In genomic region chr2:34874816-34875345, GRCm38 (mm10) we compare ENCODE assay signal across 8 mouse cellular contexts. TPM values are rescaled to one million over a fixed set of nuclear protein-coding genes. Genes with fewer than 3 reads are reported as not detected.
DNase-seq lines count a peak whose midpoint lies in the region; ATAC-seq and TF ChIP-seq lines count a peak whose summit lies in the region.

Psmd5 (minus strand) TSS chr2:34874968.

- H3K36me3 ChIP-seq in embryonic facial prominence, embryonic 11.5 days (replicated peaks; ENCODE audit: control insufficient read depth, insufficient read depth, low read depth, low read length), result no peaks in the 10 kb centered on the region
- H3K36me3 ChIP-seq in heart, embryonic 14.5 days (ENCODE audit: control insufficient read depth, insufficient read depth, low read length), result no peaks in the 10 kb centered on the region
- H3K36me3 ChIP-seq in kidney, postnatal 0 days (ENCODE audit: insufficient read depth, low read length), result no peaks in the 10 kb centered on the region
- no peaks in the 10 kb centered on the region for H3K36me3 ChIP-seq in megakaryocyte, embryonic 14.5 days (replicated peaks; ENCODE audit: low read length)

- H3K27me3 ChIP-seq in embryonic facial prominence, embryonic 11.5 days (ENCODE audit: control insufficient read depth, insufficient read depth, low read length), result no peaks in the 10 kb centered on the region
- H3K27me3 ChIP-seq in heart, embryonic 14.5 days (ENCODE audit: control insufficient read depth, insufficient read depth, low read length), result peaks cover 5% of the 10 kb centered on the region; the same call in 1 of the 2 replicates
- no peaks in the 10 kb centered on the region for H3K27me3 ChIP-seq in kidney, postnatal 0 days (ENCODE audit: insufficient read depth, low read length)
- H3K27me3 ChIP-seq in megakaryocyte, embryonic 14.5 days (replicated peaks), result peaks cover 22% of the 10 kb centered on the region

- DNase-seq in left cerebral cortex, adult 18-20 months (ENCODE audit: low spot score in 2 of 2), result no peak
- no peak for DNase-seq in left cerebral cortex, adult 11 months (ENCODE audit: low spot score)
- no peak for DNase-seq in embryonic facial prominence, embryonic 11.5 days (ENCODE audit: low spot score)
- no peak for DNase-seq in kidney, postnatal 0 days (ENCODE audit: low spot score)
- no peak for DNase-seq in ovary, adult 18-20 months (ENCODE audit: low spot score)
- no peak for DNase-seq in testis, postnatal 10 days (ENCODE audit: low spot score)

- H3K4me2 ChIP-seq in embryonic facial prominence, embryonic 11.5 days (ENCODE audit: low read depth, low read length), result no peak within 1 kb of the TSS
- H3K4me2 ChIP-seq in heart, embryonic 14.5 days (ENCODE audit: low read length), result peak within 1 kb of the TSS; percentile 65
- peak within 1 kb of the TSS; percentile 66 for H3K4me2 ChIP-seq in kidney, postnatal 0 days (ENCODE audit: low read length)

- 15% methylated on average over 8 of the region's 8 CpGs for WGBS in embryonic facial prominence, embryonic 11.5 days
- 7% methylated on average over 8 of the region's 8 CpGs for WGBS in heart, embryonic 14.5 days
- 11% methylated on average over 8 of the region's 8 CpGs for WGBS in kidney, postnatal 0 days

- ATAC-seq in embryonic facial prominence, embryonic 11.5 days (replicated peaks; ENCODE audit: insufficient number of reproducible peaks, low FRiP score, low TSS enrichment, low read depth), result no peak
- ATAC-seq in heart, embryonic 14.5 days (ENCODE audit: insufficient number of reproducible peaks, insufficient read depth, low FRiP score, low read depth), result no peak
- no peak; the same call in 1 of the 2 replicates for ATAC-seq in kidney, postnatal 0 days (replicated peaks; ENCODE audit: low FRiP score, low read depth)

- TF ChIP-seq CTCF in kidney, postnatal 0 days (IDR thresholded peaks at IDR 0.05; ENCODE audit: low read depth), result no peak; the same call in 1 of the 2 replicates

- H3K27ac ChIP-seq in embryonic facial prominence, embryonic 11.5 days (replicated peaks; ENCODE audit: low read depth, low read length), result no peak within 1 kb of the TSS
- no peak within 1 kb of the TSS for H3K27ac ChIP-seq in heart, embryonic 14.5 days (replicated peaks in 1 of 2; ENCODE audit: control insufficient read depth in 1 of 2, insufficient read depth in 1 of 2, low read depth in 2 of 2, low read length in 2 of 2)
- H3K27ac ChIP-seq in kidney, postnatal 0 days, result peak within 1 kb of the TSS; percentile 89

- no peak within 1 kb of the TSS for H3K4me3 ChIP-seq in embryonic facial prominence, embryonic 11.5 days (ENCODE audit: low read depth, low read length)
- H3K4me3 ChIP-seq in heart, embryonic 14.5 days (ENCODE audit: control insufficient read depth in 1 of 2, insufficient read depth in 1 of 2, low read depth in 1 of 2, low read length in 2 of 2), result peak within 1 kb of the TSS; percentile 29 to 35
- peak within 1 kb of the TSS; percentile 39 for H3K4me3 ChIP-seq in kidney, postnatal 0 days (replicated peaks; ENCODE audit: low read depth, low read length)
- H3K4me3 ChIP-seq in megakaryocyte, embryonic 14.5 days (replicated peaks), result peak within 1 kb of the TSS; percentile 62

- H3K9me3 ChIP-seq in embryonic facial prominence, embryonic 11.5 days (replicated peaks; ENCODE audit: control insufficient read depth, low read length), result no peaks in the 10 kb centered on the region
- H3K9me3 ChIP-seq in heart, embryonic 14.5 days (ENCODE audit: control insufficient read depth, low read length), result no peaks in the 10 kb centered on the region
- H3K9me3 ChIP-seq in kidney, postnatal 0 days (replicated peaks; ENCODE audit: low read length), result no peaks in the 10 kb centered on the region
- H3K9me3 ChIP-seq in megakaryocyte, embryonic 14.5 days, result no peaks in the 10 kb centered on the region

- no peaks in the 10 kb centered on the region for H3K4me1 ChIP-seq in embryonic facial prominence, embryonic 11.5 days (ENCODE audit: control insufficient read depth, insufficient read depth, low read length)
- peaks cover 3 to 7% of the 10 kb centered on the region in 2 experiments for H3K4me1 ChIP-seq in heart, embryonic 14.5 days (ENCODE audit: control insufficient read depth in 2 of 2, insufficient read depth in 2 of 2, low read length in 2 of 2)
- no peaks in the 10 kb centered on the region for H3K4me1 ChIP-seq in kidney, postnatal 0 days (replicated peaks; ENCODE audit: insufficient read depth, low read length)
- H3K4me1 ChIP-seq in megakaryocyte, embryonic 14.5 days, result peaks cover 33% of the 10 kb centered on the region

- H3K9ac ChIP-seq in embryonic facial prominence, embryonic 11.5 days (replicated peaks; ENCODE audit: low read length), result no peak within 1 kb of the TSS
- peak within 1 kb of the TSS; percentile 65 for H3K9ac ChIP-seq in heart, embryonic 14.5 days (ENCODE audit: low read length)
- peak within 1 kb of the TSS; percentile 60 for H3K9ac ChIP-seq in kidney, postnatal 0 days (ENCODE audit: low read depth, low read length)

RNA-seq across cellular contexts. Expression of gene Psmd5, which starts in this region (rescaled TPM):
- 10 to 100 TPM; 38.1 to 41.5 TPM for total RNA-seq in left cerebral cortex, adult 18-20 months (2021)
- polyA plus RNA-seq in embryonic facial prominence, embryonic 11.5 days (2014; fragmentation: Nextera tagmentation; extraction: Ambion mirVana), result 114 and 128 TPM in 2 replicates
- polyA plus RNA-seq in heart, embryonic 14.5 days (2014; fragmentation: Nextera tagmentation; extraction: Ambion mirVana), result 59.2 and 62.2 TPM in 2 replicates
- polyA plus RNA-seq in kidney, postnatal 0 days (2015; fragmentation: Nextera tagmentation; extraction: Ambion mirVana), result 92.0 and 104 TPM in 2 replicates
- polyA plus RNA-seq in megakaryocyte, embryonic 14.5 days (2012; ENCODE audit: insufficient read depth, low replicate concordance), result 2.9 and 3.4 TPM in 2 replicates

Comparison
In these comparisons a context has a peak if more than half of its experiments do, and no peak if none do; other contexts are left out.
1. RNA of gene Psmd5 (polyA plus RNA-seq): 114 to 128 TPM in embryonic facial prominence, embryonic 11.5 days, 92.0 to 104 TPM in kidney, postnatal 0 days and 59.2 to 62.2 TPM in heart, embryonic 14.5 days; 2.9 to 3.4 TPM in megakaryocyte, embryonic 14.5 days; every median in the first group is over 10 times any median in the second.